Mouse (Mus musculus): ENCODE measurements around the gene Agbl5. TPM values are rescaled to one million over a fixed set of nuclear protein-coding genes. Genes with fewer than 3 reads are reported as not detected.

Gene Agbl5
- total RNA-seq, 2 experiments from 2014 or later = 14.7 to 16.5 TPM

DNA sequence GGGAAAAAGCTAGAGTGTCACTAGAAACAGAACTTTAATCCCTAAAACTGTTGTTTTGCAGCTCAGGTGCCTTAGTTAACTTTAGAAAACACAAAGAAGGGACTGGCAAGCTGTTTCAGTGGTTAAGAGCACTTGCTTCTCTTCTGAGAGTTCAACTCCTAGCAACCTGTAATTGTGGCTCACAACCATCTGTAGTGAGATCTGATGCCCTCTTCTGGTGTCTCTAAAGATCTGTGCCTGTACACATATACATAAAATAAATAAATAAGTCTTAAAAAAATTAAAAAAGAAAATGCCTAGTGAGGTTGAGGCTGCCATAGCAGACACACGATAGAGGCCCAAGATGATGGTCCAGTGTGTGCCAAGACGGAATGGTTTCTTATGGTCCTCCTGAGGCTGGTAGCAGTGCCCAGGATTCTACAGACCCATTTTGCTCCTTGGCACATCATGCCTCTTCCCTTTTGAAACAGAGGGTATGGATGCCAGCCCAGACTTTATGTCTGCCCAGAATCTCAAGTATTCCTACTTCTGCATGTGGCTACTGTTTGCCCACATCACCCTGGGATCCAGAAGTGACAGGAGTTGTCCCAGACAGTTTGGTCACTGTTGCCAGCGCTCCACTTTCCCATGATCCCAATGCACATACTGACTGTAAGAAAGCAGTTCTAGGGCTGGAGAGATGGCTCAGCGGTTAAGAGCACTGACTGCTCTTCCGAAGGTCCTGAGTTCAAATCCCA lies 46.4 kb downstream of the Agbl5 start:
- no peak for DNase-seq (ENCODE audit: low spot score in 2 of 2)
- intact Hi-C loops (cut with DNase I) = no loop called here

DNA sequence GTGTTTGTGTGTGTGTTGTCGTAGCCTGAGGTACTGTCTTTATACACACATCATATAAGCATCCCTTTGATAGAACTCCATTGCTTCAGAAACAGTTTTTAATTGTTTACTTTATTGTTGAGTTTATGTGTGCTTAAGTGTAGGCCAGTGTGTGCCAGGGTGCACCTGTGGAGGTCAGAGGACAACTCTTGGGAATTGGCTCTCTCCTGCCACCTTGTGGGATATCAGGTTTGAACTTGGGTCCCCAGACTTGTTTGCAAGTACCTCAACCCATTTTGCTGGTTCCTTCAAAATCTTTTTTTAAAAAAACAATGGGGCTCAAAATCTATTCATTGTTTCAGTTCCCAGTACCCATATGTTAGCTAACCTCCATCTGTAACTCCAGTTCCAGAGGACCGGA lies 54.5 kb downstream of the Agbl5 start:
- DNase-seq (ENCODE audit: low spot score in 2 of 2) = no peak
- intact Hi-C loops (cut with DNase I) = no loop called here

DNA sequence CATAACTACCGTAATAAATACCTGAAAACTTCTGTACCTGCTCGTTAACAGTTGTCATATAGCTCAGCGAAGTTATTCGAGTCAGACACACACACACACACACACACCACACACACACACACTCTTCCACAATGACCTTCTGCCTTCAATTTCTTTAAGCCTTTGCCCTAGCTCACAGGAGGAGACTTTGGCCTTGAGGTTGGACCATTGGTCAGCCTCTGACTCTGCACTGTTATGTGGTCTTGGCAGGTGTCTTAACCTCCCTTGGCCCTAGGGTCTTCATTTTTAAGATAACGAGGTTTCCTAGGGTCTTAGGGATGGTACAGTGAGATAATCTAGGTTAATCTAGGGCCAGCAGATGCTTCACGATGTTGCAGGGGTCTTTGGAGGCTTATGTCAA lies 55.9 kb downstream of the Agbl5 start:
- intact Hi-C loops (cut with DNase I) = no loop called here
- DNase-seq (ENCODE audit: low spot score in 2 of 2) = no peak

DNA sequence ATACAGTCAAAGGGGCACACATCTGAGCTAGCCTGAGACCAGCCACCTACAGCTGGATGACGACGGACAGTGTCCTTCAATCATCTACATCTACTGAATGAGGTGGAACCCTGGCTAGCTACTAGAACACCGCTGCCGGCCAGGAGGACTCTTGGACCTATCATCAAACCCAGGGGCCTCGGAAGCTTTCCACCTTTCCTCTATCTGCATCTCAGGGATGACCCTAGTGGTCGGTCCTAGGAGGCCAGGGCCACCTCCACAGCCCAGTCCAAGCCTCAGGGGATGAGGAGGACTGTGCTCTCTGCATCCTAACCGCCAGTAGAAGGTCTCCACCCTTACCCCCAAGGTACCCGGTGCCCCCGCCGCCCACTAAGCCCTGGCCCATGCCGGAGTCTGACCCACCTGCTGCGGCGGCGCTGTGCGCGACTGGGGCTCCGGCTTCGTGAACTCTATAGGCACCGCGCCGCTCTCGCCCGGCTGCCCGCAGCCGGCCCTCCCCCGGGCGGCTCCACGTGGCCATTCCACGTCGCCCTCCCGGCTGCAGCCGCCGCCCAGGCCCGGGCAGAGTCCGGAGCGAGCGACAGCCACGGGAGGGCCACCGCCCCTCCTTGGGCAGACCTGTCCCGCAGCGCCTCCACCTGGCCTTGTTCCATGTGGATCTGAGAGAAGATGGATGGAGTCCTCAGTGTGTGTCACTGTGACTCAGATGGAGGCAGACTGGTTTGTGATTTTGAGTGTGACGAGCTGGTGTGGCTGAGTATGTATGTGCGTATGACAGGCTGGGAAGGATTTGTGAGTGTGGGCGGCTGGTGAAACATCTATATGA lies 56.7 kb downstream of the Agbl5 start, which contains the start of gene Cgref1:
TSS of gene Cgref1 (minus strand) at position 636 of the 826 bp plus-strand sequence.
- intact Hi-C loops (cut with DNase I) = no loop called here
- peak; percentile 79 to 90 for DNase-seq (ENCODE audit: low spot score in 2 of 2)

DNA sequence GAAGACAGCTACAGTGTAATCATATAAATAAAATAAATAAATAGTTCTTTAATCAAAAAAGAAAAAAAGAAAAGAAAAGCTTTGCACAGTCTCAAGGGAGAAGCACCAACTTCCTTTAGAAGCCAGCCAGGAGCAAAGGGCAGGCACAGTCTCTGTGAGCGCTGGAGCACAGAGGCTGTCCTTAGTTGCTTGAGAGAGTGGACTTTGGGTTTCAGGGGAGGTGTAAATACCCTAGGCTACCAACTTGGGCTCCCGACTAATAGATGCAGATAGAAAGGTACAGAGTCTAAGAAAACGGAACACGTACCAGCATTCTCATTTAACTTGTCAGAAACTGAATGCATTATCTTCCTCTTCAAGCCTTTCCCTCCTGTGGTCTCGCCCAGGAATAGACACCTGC lies 60.1 kb downstream of the Agbl5 start:
- no peak for DNase-seq (ENCODE audit: low spot score in 2 of 2)
- intact Hi-C loops (cut with DNase I) = no loop called here

DNA sequence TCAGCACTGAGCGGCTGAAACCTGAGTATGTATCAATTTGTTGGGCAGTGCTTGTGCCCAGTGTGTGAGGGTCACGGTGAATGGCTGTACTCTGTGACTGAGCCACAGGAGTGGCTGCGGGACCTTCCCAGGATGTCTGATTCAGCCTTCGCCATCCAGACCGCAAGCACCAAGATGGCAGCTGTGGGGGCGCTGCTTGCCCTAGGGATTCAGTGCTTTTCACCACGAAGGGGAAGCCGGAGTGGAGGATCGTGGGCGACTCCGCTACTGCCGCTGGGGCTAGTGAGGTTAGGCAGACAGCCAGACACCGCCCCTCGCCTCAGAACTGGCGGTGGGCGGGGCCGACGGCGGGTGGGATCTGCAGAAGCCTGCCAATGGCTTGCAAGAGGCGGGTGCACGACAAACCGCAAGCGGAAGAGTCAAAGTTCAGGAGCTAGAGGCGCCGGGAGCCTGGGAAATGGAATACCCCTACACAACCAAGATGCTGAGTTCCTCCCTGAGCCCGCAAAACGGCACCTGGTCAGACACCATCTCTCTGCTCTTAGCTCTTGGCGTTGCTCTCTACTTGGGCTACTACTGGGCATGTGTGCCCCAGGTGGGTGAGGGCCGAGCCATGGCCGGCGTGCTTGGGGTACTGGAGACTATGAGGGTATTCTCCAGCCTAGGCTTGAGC lies 61.3 kb downstream of the Agbl5 start:
- peak; percentile 94 for DNase-seq (ENCODE audit: low spot score in 2 of 2)
- intact Hi-C loops (cut with DNase I) = loop anchor here (10.0 kb wide), 1 partner anchor 245 kb away; the partner anchor contains the start of genes Eif2b4 and Snx17

DNA sequence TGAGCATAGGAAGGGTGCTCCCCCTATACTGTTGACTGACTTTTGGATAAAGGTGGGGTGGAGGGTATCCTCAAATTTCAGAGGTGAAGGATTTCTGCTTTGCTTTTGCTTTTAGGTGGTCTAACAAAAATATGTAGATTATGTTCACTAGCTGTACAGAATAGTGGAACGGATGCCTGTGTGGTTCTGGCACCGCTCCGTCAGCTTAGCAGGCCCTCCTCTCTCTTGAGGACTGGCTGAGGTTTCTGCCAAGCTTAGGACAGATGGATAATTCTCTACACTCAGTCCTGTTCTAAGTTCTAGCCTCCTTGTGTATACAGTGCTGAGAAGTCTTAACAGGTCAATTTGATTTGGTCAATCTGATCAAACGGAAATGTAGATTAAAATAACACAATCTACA lies 62.0 kb downstream of the Agbl5 start:
- intact Hi-C loops (cut with DNase I) = loop anchor here (10.0 kb wide), 1 partner anchor 244 kb away; the partner anchor contains the start of genes Eif2b4 and Snx17
- DNase-seq (ENCODE audit: low spot score in 2 of 2) = no peak

DNA sequence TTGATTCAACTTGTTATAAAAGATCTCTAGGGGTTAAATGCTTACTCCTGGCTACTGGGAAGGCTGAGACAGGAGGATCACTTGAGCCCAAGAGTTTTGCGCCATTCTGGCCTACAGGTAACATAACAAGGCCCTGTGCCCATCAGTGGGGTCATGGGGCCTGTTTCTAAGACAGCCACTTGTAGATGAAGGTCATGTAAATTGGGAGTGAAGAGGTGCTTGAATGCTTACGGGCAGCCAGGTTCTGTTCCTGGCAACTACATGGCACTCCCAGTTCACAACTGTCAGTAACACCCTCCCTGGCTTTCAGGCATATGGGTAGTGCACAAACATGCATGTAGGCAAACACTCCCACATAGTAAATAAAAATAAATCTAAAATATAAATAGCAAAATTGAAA lies 62.4 kb downstream of the Agbl5 start:
- no peak for DNase-seq (ENCODE audit: low spot score in 2 of 2)
- intact Hi-C loops (cut with DNase I) = loop anchor here (10.0 kb wide), 1 partner anchor 244 kb away; the partner anchor contains the start of genes Eif2b4 and Snx17

DNA sequence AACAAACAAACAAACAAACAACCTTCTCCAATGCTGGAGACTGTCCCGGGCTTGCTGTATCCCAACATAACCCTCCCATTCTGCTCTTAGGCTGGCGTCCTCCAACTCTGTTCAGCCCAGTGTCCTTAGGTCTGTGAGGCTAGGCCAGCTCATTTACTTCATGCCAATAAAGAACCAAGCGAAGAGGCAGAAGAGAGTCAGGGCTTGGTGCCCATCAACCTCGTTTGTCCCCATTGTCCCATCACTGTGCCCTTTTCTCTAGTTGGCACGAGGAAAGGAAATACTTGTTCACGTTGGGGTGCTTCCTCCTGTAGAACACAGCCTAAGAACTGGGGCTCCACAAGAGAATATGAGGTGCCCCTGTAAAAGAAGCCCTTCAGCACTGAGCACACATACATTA lies 63.2 kb downstream of the Agbl5 start:
- intact Hi-C loops (cut with DNase I) = loop anchor here (10.0 kb wide), 1 partner anchor 243 kb away; the partner anchor contains the start of genes Eif2b4 and Snx17
- DNase-seq (ENCODE audit: low spot score in 2 of 2) = no peak

DNA sequence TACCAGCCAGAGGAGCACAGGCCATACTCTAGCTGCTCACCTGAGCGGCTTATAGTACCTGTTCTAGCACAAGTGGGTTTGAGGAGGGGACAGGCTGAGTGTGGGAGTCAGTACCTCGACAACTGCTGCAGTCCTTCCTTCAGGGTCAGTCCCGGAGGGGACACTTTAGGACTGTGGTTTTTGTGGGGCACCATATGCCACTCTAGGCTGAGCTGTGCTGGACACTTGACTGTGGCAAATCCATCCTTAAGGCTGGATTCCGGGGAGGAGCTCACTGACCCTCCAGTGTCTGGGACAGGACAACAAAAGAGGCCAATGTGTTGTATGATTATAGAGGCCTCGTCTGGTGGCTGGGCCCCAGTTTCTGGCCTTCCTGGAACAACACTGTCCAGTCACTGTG lies 64.1 kb downstream of the Agbl5 start:
- intact Hi-C loops (cut with DNase I) = loop anchor here (10.0 kb wide), 1 partner anchor 242 kb away; the partner anchor contains the start of genes Eif2b4 and Snx17
- DNase-seq (ENCODE audit: low spot score in 2 of 2) = no peak

DNA sequence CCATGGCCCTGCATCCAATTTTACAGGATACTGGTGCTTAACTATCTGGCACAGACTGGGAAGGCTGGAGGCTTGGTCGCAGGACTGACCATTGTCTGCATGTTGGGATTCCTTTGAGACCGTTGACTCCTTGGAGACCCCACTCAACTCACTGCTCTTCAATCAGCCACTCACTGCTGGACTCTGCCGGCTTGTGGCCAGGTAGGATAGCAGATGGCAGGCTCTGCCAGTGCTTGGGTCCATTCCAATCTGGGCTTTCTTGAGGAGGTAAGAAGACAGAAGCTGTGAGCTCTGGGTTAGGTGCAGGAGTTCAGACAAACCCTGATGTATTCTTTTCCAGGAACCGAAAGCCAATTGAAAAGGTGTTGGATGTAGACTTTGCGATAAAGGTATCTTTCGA lies 65.6 kb downstream of the Agbl5 start:
- no peak for DNase-seq (ENCODE audit: low spot score in 2 of 2)
- intact Hi-C loops (cut with DNase I) = loop anchor here (10.0 kb wide), 1 partner anchor 241 kb away; the partner anchor contains the start of genes Eif2b4 and Snx17

DNA sequence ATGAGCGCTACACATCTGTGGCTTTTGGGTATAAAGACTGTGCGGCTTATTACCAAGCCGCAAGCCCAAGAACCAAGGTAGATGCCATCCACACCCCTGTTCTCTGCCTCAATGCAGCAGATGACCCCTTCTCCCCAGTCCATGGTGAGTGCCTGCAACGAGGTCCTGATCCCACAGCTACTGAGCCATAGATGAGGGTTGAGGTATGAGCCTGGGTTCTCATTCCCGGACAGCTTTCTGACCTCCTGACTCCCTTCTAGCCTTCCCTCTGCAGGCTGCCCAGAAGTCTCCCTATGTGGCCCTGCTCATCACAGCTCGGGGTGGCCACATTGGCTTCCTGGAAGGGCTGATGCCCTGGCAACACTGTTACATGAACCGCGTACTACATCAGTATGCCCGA lies 66.1 kb downstream of the Agbl5 start:
- intact Hi-C loops (cut with DNase I) = loop anchor here (10.0 kb wide), 1 partner anchor 240 kb away; the partner anchor contains the start of genes Eif2b4 and Snx17
- no peak for DNase-seq (ENCODE audit: low spot score in 2 of 2)

DNA sequence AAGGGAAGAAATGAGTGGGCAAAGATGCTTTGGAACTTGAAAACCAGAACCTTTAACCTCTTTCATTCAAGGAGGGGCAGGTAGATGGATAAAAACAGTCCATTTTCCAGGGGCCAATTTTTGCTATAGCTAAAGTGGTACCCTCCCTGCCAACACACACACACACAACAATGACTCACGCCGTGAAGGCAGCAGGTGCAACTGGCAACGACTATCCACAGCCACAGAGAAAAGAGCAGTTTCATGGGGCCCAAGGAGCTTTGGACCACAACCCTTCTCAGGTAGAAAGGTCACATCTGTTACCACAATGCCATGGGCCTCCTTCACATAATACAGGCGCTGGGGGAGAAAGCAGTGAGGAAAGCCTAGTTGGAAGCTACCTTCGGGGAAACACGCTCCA lies 67.3 kb downstream of the Agbl5 start:
- intact Hi-C loops (cut with DNase I) = loop anchor here (10.0 kb wide), 1 partner anchor 239 kb away; the partner anchor contains the start of genes Eif2b4 and Snx17

More for the DNA sequence above, 67.3 kb downstream of the Agbl5 start:
- DNase-seq (ENCODE audit: low spot score in 2 of 2) = no peak

Other genes with a start within 250 kb of the Agbl5 start
- 10 to 100 TPM; 32.2 to 37.4 TPM for gene Slc35f6, start 240.8 kb upstream of the Agbl5 start, total RNA-seq (2021)
- gene Cenpa, start 221.9 kb upstream of the Agbl5 start, total RNA-seq (2021) = 1 to 10 TPM; 8.1 to 9.5 TPM
- gene Dpysl5, start 177.1 kb upstream of the Agbl5 start, total RNA-seq (2021) = 100 to 1,000 TPM; 102 to 111 TPM
- 100 to 1,000 TPM; 214 to 218 TPM for gene Mapre3, start 74.1 kb upstream of the Agbl5 start, total RNA-seq (2021)
- 10 to 100 TPM; 69.1 to 69.4 TPM for gene Tmem214, start 20.7 kb upstream of the Agbl5 start, total RNA-seq (2021)
- 100 to 1,000 TPM in 1 of 2 experiments, 10 to 100 TPM in 1; 96.8 to 101 TPM for gene Ost4, start 19.1 kb downstream of the Agbl5 start, total RNA-seq (2021)
- gene Emilin1, start 24.7 kb downstream of the Agbl5 start, total RNA-seq (2021) = 1 to 10 TPM; 4.5 to 4.9 TPM
- 1 to 10 TPM; 8.3 to 9.1 TPM for gene Khk, start 32.7 kb downstream of the Agbl5 start, total RNA-seq (2021)
- gene Cgref1, start 56.9 kb downstream of the Agbl5 start, total RNA-seq (2021) = 10 to 100 TPM; 33.2 to 35.3 TPM
- gene Preb, start 71.7 kb downstream of the Agbl5 start, total RNA-seq (2021) = 100 to 1,000 TPM; 122 to 140 TPM
- under 1 TPM in 1 of 2 experiments, not detected in 1; 0.09 TPM for gene Tcf23, start 80.0 kb downstream of the Agbl5 start, total RNA-seq (2021)
- 10 to 100 TPM; 71.4 to 75.3 TPM for gene Atraid, start 159.6 kb downstream of the Agbl5 start, total RNA-seq (2021)
- 10 to 100 TPM; 11.8 to 18.0 TPM for gene Slc5a6, start 160.2 kb downstream of the Agbl5 start, total RNA-seq (2021)
- 10 to 100 TPM; 17.9 to 19.4 TPM for gene Cad, start 166.1 kb downstream of the Agbl5 start, total RNA-seq (2021)
- not detected for gene Dnajc5g, start 217.6 kb downstream of the Agbl5 start, total RNA-seq (2021)
- 100 to 1,000 TPM; 148 to 193 TPM for gene Slc30a3, start 219.5 kb downstream of the Agbl5 start, total RNA-seq (2021)
- 1 to 10 TPM; 1.9 to 2.0 TPM for gene Trim54, start 228.0 kb downstream of the Agbl5 start, total RNA-seq (2021)

Measured in left cerebral cortex, postnatal 14 days (tissue).